Mouse (Mus musculus): ENCODE measurements around the gene Pkd1l1.

DNA sequence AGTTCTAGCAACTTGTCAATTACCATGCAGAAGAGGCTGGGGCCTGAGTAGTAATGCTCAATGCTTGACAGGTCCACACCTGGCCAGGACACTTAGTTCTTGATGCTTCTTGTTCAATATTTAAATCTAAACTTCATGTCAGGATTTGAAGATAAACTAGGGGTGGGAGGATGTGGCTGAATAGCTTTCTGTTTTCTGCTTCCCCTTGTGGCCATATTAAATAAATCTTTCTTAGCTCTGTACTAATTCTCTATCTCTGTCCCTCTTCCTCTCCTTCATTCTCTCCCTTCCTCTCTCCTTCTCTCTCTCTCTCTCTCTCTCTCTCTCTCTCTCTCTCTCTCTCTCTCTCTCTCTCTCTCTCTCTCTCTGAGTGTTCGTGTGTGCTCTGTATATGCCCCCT is 163.4 kb downstream of the Pkd1l1 start:
- TF ChIP-seq MAX (IDR thresholded peaks at IDR 0.05; ENCODE audit: low read depth) (no peak), USF1 (IDR thresholded peaks at IDR 0.05; ENCODE audit: low read depth) (no peak), POLR2A (IDR thresholded peaks at IDR 0.05; ENCODE audit: insufficient read length, low read depth) (no peak), POLR2AphosphoS2 (IDR thresholded peaks at IDR 0.05; ENCODE audit: insufficient read length, low read depth) (no peak), MYOD1 (IDR thresholded peaks at IDR 0.05; ENCODE audit: control insufficient read depth in 1 of 3, insufficient read length in 2 of 3, low read depth in 2 of 3) (no peak), E2F4 (IDR thresholded peaks at IDR 0.05; ENCODE audit: insufficient read depth) (no peak), TCF12 (IDR thresholded peaks at IDR 0.05; ENCODE audit: insufficient read depth, poor library complexity, severe bottlenecking) (no peak), MYOG (IDR thresholded peaks at IDR 0.05; ENCODE audit: control insufficient read depth in 1 of 3, insufficient read depth in 1 of 3, insufficient read length in 2 of 3, low read depth in 2 of 3) (no peak), SRF (IDR thresholded peaks at IDR 0.05; ENCODE audit: control insufficient read depth, insufficient read length, low read depth) (no peak)

Data from myocyte (in vitro differentiated cells).